Mouse (Mus musculus) neural tube, embryonic 14.5 days (tissue): ENCODE measurements at regions not wholly inside any gene's neighbourhood (a gene's known extent, or its start where the extent isn't known, plus 50 kb on each side); places are given as distances from the start of the nearest gene placed in this dataset.

Source experiments
- ATAC-seq: fragments of 200-750 bp; cut with Nextera tagmentation; 2 replicates; pipeline ENCODE4 v1.8.0; 2017; ENCODE audit warnings: low read depth, mild to moderate bottlenecking, moderate TSS enrichment, moderate library complexity
- H3K27ac ChIP-seq: fragments of 300-500 bp; sonication (generic); 2 replicates; pipeline ENCODE4 v1.5.1; 2014; ENCODE audit warnings: low read depth, mild to moderate bottlenecking, control low read depth, low read length, moderate library complexity, mixed read lengths
- H3K27me3 ChIP-seq: fragments of 300-500 bp; sonication (generic); 2 replicates; pipeline ENCODE4 v1.6.1; 2014; ENCODE audit warnings: low read length; ENCODE audit not compliant: control insufficient read depth, insufficient read depth
- H3K36me3 ChIP-seq: fragments of 300-500 bp; sonication (generic); 2 replicates; pipeline ENCODE4 v1.6.1; 2014; ENCODE audit warnings: low read length, mixed read lengths; ENCODE audit not compliant: control insufficient read depth, insufficient read depth
- H3K4me1 ChIP-seq: fragments of 300-500 bp; sonication (generic); 2 replicates; pipeline ENCODE4 v1.6.1; 2014; ENCODE audit warnings: low read length; ENCODE audit not compliant: control insufficient read depth, insufficient read depth
- H3K4me2 ChIP-seq: fragments of 300-500 bp; sonication (generic); 2 replicates; pipeline ENCODE4 v1.6.1; 2014; ENCODE audit warnings: mild to moderate bottlenecking, low read depth, low read length, control low read depth
- H3K4me3 ChIP-seq: fragments of 300-500 bp; sonication (generic); 2 replicates; pipeline ENCODE4 v1.5.1; 2014; ENCODE audit warnings: low read depth, low read length, control low read depth, mixed read lengths
- H3K9ac ChIP-seq: fragments of 300-500 bp; sonication (generic); replicated peaks from 2 replicates; pipeline ENCODE4 v1.6.1; 2014; ENCODE audit warnings: low read depth, mild to moderate bottlenecking, control low read depth, low read length, mixed read lengths
- H3K9me3 ChIP-seq: fragments of 300-500 bp; sonication (generic); 2 replicates; pipeline ENCODE4 v1.6.1; 2016; ENCODE audit warnings: low read length; ENCODE audit not compliant: control insufficient read depth
- WGBS: fragments of 180-500 bp; shearing (Covaris S2); extraction: QIAGEN DNeasy Blood & Tissue Kit; methylation state at CpG from one replicate; pipeline ENCODE4 v1.1.7; 2014; 5-methylcytosine and 5-hydroxymethylcytosine counted together

DNA sequence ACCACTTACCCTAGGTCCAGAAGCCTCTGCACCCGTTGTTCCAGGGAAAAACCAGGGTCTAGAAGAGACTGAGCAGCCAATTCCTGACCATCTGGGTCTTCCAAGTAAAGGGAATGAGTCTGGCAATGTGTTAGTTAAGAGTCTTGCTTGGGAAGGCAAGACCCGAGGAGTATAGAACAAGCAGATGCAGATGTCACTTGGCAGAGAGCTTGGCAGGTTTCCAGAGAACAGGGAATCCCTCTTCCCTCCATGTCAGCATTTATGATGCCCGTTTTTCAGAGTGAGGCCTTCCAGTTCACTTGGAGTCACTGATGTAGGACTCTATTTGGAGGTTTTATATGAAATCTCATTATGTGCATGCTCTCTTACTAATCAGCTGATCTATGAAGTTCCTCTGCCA lies 231.1 kb downstream of the Bcl2 start:
- no peak for ATAC-seq
- no peaks in the 10 kb centered on the region for H3K27me3 ChIP-seq
- H3K36me3 ChIP-seq: no peaks in the 10 kb centered on the region
- H3K4me3 ChIP-seq: no peak overlapping the region
- no peaks in the 10 kb centered on the region for H3K4me1 ChIP-seq
- H3K27ac ChIP-seq: no peak overlapping the region
- no peak overlapping the region for H3K4me2 ChIP-seq
- 58% methylated on average over 3 of the region's 3 CpGs for WGBS
- H3K9ac ChIP-seq: no peak overlapping the region
- no peaks in the 10 kb centered on the region for H3K9me3 ChIP-seq

DNA sequence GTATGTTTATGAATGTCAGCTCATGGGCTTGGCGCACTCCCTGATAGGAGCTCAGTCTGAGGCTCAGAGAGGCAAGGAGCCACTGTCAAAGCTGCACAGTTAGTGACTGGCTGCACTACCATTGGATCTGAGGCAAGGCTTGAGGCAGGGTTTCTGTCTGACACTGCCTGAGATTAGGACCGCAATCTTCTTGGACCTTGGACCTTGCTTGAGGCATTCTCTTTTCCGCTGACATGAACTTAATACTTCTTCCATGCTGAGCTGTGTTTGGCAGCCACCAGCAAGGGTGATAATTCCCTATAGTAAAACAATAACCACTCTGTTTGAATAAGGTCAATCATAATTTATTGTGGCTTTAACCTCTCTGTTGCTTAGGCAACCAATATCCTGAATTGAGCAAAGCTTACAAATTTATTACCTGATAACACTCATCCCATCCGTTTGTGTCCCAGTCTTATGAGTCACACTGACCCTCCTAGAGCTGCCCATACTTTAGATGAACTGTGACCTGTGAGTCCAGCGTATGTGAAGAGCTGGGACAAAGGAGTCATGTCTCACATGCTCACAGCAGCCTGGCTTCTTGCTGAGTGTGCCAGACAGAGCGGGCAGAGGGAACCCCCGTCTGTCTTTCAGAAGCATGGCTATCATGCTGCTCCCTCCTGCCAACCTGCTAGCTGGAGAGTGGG lies 236.3 kb downstream of the Bcl2 start:
- no peak overlapping the region for H3K4me3 ChIP-seq
- no peaks in the 10 kb centered on the region for H3K4me1 ChIP-seq
- no peak overlapping the region for H3K9ac ChIP-seq
- H3K36me3 ChIP-seq: no peaks in the 10 kb centered on the region
- H3K27ac ChIP-seq: no peak overlapping the region
- WGBS: 40% methylated on average over 7 of the region's 7 CpGs
- no peaks in the 10 kb centered on the region for H3K27me3 ChIP-seq
- no peak overlapping the region for H3K4me2 ChIP-seq
- ATAC-seq: peak; percentile 58; the same call in 1 of the 2 replicates
- no peaks in the 10 kb centered on the region for H3K9me3 ChIP-seq

DNA sequence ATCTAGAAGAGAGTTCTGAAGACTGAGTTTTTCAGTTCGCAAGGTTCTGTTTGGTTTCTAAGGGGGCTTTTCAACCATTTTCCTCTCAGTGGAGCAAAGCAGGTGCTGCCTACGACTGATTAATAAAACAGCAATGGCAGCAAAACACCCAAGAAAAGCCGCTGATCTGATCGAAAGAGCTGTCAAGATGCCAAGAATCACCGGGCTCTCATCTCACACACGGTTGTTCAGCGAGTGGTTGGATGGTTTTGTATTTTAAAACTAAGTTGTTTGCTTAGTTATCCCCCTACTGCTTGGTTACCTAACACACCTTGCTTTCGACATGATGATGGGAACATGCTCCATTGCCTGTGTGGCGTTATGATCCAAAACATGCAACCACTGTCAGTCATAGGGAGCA lies 246.1 kb downstream of the Bcl2 start:
- no peak for ATAC-seq
- no peak overlapping the region for H3K4me2 ChIP-seq
- no peaks in the 10 kb centered on the region for H3K4me1 ChIP-seq
- no peaks in the 10 kb centered on the region for H3K36me3 ChIP-seq
- H3K9ac ChIP-seq: no peak overlapping the region
- no peak overlapping the region for H3K27ac ChIP-seq
- WGBS: 89% methylated on average over 9 of the region's 9 CpGs
- no peaks in the 10 kb centered on the region for H3K9me3 ChIP-seq
- no peaks in the 10 kb centered on the region for H3K27me3 ChIP-seq
- H3K4me3 ChIP-seq: no peak overlapping the region

GRCm38 (mm10) chr1:106466644-106467043 lies 247.4 kb downstream of the Bcl2 start:
- H3K9me3 ChIP-seq: no peaks in the 10 kb centered on the region
- H3K36me3 ChIP-seq: no peaks in the 10 kb centered on the region
- no peaks in the 10 kb centered on the region for H3K4me1 ChIP-seq
- H3K27me3 ChIP-seq: no peaks in the 10 kb centered on the region
- no peak overlapping the region for H3K27ac ChIP-seq
- H3K4me3 ChIP-seq: no peak overlapping the region
- no peak overlapping the region for H3K4me2 ChIP-seq
- 63% methylated on average over 4 of the region's 4 CpGs for WGBS
- no peak for ATAC-seq
- H3K9ac ChIP-seq: no peak overlapping the region

- Histone ChIP-seq H3K4me3 (no peak overlapping the region), H3K9me3 (no peaks in the 10 kb centered on the region), H3K27ac (no peak overlapping the region), H3K27me3 (no peaks in the 10 kb centered on the region), H3K4me2 (no peak overlapping the region), H3K9ac (no peak overlapping the region), H3K4me1 (no peaks in the 10 kb centered on the region), H3K36me3 (no peaks in the 10 kb centered on the region)
- peak; percentile 77 for ATAC-seq
- WGBS: 15% methylated on average over 8 of the region's 8 CpGs
Observed at GRCm38 (mm10) chr1:106465977-106466302, 248.1 kb downstream of the Bcl2 start.

DNA sequence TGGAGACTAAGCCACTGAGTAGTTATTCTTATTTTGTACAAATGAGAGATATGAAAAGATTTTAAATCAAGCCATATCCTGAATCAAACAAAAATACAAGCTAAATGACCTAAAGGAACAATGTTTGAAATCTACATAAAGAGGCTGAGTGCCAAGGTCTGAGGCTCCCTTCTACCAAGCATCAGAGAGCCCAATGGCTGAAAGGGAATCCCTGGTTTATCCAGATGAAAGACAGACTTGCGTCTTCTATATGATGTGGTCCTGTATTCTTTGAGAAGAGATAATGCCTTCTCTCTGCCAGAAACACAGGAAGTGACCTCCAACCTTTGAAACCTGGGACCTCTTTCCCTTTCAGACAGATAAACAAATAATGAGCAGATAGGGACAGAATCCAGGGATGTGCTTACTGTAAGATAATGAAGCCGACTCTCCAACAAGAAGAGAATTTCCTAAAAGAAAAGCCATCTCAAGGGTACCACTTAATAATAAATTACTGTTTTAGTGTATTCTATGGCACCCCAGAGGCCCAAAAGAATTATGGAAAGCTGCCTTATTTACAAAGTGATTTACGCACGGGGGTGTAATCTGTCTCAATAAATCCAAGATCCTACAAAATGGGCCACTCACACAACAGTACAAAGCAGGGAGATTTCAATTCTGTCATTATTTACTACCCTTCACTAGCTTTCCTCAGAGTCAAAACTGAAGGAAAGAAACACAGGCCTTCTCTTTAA lies 248.7 kb downstream of the Bcl2 start:
- no peak overlapping the region for H3K27ac ChIP-seq
- no peaks in the 10 kb centered on the region for H3K4me1 ChIP-seq
- H3K36me3 ChIP-seq: no peaks in the 10 kb centered on the region
- H3K9me3 ChIP-seq: no peaks in the 10 kb centered on the region
- no peak overlapping the region for H3K9ac ChIP-seq
- ATAC-seq: peak; percentile 77
- no peaks in the 10 kb centered on the region for H3K27me3 ChIP-seq
- no peak overlapping the region for H3K4me3 ChIP-seq
- WGBS: 9% methylated on average over 4 of the region's 4 CpGs
- no peak overlapping the region for H3K4me2 ChIP-seq

- Histone ChIP-seq H3K27me3 (no peaks in the 10 kb centered on the region), H3K9ac (no peak overlapping the region), H3K4me1 (no peaks in the 10 kb centered on the region), H3K4me3 (no peak overlapping the region), H3K4me2 (no peak overlapping the region), H3K36me3 (no peaks in the 10 kb centered on the region), H3K9me3 (no peaks in the 10 kb centered on the region), H3K27ac (no peak overlapping the region)
- 24% methylated on average over 2 of the region's 2 CpGs for WGBS
- ATAC-seq: no peak
Observed at GRCm38 (mm10) chr1:106464726-106465125, 249.3 kb downstream of the Bcl2 start.

GRCm38 (mm10) chr1:106462595-106462994 lies 251.5 kb downstream of the Bcl2 start:
- Histone ChIP-seq H3K27me3 (no peaks in the 10 kb centered on the region), H3K4me3 (no peak overlapping the region), H3K9me3 (no peaks in the 10 kb centered on the region), H3K9ac (no peak overlapping the region), H3K36me3 (no peaks in the 10 kb centered on the region), H3K4me2 (no peak overlapping the region), H3K27ac (no peak overlapping the region), H3K4me1 (no peaks in the 10 kb centered on the region)
- ATAC-seq: no peak

GRCm38 (mm10) chr1:106462112-106462511 lies 252.0 kb downstream of the Bcl2 start:
- Histone ChIP-seq H3K27me3 (no peaks in the 10 kb centered on the region), H3K4me3 (no peak overlapping the region), H3K9ac (no peak overlapping the region), H3K4me2 (no peak overlapping the region), H3K4me1 (no peaks in the 10 kb centered on the region), H3K9me3 (no peaks in the 10 kb centered on the region), H3K27ac (no peak overlapping the region), H3K36me3 (no peaks in the 10 kb centered on the region)
- ATAC-seq: no peak
- 100% methylated on average over 1 of the region's 1 CpGs for WGBS
